Mouse (Mus musculus) B cell, adult 2 months (primary cell): ENCODE measurements around the gene Tuba1c.
"Not testable (repeated sequence)": the region's sequence is repeated elsewhere in the genome, so short reads cannot be mapped to it uniquely, and the experiment has no call there.

Experiments
- DNase-seq, 2 experiments: peaks; one replicate each; pipeline ENCODE4 v3.0.0; 2022

Tuba1c gene

GRCm38 (mm10) chr15:99032041-99032725, 2.5 kb downstream of the Tuba1c start:
- DNase-seq, result no peak

DNA sequence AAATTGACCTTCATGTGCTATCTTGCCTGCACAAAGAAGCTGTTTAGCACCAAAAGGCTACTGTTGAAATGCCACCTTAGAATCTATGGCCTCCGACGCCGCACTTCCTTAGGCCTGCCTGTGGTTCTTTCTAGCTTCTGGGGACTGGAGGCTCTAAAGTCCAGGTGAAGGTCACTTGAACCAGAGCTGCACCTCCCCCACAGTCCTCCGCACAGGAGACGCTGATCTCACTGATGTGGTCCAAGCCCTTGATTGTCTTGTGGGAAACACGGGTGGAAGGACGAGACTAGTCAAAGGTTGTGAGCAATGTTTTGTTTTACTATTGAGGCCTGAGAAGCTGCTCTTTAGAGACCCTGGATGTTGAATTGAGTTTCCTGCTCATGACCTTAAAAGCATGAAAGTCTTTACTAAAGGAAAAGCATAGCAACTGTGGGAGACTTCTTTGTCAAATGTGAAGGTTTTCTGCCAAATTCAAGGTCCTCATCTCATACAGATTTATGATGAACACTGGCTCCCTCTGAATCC, 3.1 kb downstream of the Tuba1c start:
- no peak for DNase-seq

DNA sequence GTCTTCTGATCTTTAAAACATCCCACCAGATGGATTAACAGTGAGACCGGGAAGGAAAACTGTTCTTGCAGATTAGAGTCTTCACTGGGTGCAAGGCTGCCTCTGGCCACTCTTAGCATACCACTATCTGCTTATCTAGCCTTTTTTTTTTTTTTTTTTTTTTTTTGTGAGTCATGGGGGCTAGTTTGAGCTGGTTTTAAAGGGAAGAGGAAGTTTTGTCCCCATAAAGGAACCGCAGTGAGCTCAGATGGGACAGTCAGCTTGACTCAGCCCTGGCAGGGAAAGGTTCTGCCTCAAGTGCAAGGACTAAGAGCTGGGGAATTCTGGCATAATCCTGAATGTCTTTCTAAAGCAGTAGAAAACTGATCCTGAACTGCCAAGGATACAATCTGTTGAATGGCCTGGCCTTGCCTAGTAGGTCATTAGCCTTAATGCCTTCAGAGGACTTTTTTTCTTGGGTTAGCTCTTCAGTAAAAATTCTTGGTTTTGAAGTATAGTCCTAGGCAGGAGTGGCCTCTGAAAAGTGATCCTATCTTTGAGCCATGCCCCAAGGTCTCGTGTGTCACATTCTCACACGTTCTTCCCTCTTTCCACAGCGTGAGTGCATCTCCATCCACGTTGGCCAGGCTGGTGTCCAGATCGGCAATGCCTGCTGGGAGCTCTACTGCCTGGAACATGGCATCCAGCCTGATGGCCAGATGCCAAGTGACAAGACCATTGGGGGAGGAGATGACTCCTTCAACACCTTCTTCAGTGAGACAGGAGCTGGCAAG, 4.0 kb downstream of the Tuba1c start:
- DNase-seq, result no peak

DNA sequence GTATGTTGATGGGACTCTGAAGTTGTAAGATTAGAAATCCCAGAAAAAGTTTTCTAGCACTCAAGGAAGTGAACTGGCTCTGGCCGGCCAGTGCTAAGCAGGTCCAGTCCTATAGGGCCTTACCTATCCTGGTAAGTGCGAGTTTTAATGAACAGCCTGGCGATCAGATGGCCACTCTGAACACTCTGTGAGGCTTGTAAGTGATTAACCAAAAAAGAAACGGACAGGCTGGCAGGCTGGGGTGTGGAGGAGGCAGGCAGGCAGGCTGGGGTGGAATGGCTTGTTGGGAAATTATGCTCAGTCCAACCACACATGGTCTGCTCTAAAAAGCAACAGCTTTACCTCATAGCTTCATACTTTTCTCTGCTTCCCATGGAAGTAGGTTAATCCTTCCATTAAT, 5.7 kb downstream of the Tuba1c start:
- no peak for DNase-seq

- DNase-seq, result no peak
Observed at GRCm38 (mm10) chr15:99036249-99036905, 6.7 kb downstream of the Tuba1c start.

- no peak for DNase-seq
Observed at GRCm38 (mm10) chr15:99038025-99038424, 8.3 kb downstream of the Tuba1c start.

DNA sequence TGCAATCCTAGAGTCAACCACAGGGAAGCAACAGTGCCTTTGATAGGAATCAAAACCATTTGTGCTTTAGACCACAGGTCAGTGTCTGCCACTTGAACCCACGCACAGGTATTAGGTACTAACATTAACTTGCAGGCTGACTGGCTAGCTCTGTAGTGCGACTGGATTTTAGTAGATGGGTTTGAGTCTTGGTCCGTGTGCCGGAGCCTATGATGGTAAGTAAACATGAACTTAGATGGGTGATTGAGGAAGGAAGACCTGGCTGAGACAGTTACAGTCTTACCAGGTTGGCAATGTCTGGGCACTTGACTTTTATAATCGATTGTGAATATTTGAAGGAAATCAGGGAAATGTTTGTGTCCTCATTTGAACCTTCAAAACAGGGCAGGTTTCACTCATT, 9.1 kb downstream of the Tuba1c start:
- DNase-seq, result no peak

GRCm38 (mm10) chr15:99039306-99039705, 9.6 kb downstream of the Tuba1c start:
- DNase-seq, result no peak

GRCm38 (mm10) chr15:99039996-99040919, 10.6 kb downstream of the Tuba1c start:
- no peak for DNase-seq

- DNase-seq, result no peak
Observed at GRCm38 (mm10) chr15:99040920-99041856, 11.5 kb downstream of the Tuba1c start.

DNA sequence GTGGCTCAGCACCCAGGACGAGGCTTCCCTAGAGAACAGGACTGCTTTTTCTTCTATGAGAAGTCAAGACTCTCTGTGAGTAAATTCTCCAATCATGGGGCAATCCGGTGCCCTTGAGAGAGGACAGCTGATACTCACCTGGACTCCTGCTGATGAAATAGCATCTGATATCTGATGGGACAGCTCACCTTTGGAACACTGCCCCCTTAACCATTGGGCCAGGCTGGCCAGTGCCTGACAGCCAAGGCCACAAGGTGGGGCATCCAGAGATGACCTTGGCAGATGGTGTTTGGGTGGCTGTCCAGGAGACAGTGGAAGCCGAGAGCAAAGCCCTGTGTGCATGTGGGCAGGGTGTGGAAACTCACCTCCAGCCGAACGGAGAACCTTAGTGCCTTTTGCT, 12.6 kb downstream of the Tuba1c start:
- DNase-seq, result no peak

GRCm38 (mm10) chr15:99044854-99045253, 15.2 kb downstream of the Tuba1c start:
- no peak for DNase-seq

DNA sequence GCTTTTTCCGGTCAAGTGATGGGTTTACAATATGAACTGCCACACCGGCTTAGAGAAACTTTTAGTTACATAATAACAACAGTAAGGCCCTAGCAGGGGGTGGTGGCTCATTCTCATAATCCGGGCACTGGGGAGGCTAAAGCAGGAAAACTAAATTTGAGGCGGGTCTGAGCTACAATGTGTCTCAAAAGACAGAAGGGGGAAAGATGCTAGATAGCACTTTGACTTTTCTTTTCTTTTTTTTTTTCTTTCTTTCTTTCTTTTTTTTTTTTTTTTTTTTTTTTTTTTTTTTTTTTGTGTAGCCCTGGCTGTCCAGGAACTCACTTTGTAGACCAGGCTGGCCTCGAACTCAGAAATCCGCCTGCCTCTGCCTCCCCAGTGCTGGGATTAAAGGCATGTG, 16.0 kb downstream of the Tuba1c start:
- DNase-seq, result not testable (repeated sequence)

- DNase-seq, result peak; percentile 62 to 67
Observed at GRCm38 (mm10) chr15:99049473-99050253, 20.0 kb downstream of the Tuba1c start.

DNA sequence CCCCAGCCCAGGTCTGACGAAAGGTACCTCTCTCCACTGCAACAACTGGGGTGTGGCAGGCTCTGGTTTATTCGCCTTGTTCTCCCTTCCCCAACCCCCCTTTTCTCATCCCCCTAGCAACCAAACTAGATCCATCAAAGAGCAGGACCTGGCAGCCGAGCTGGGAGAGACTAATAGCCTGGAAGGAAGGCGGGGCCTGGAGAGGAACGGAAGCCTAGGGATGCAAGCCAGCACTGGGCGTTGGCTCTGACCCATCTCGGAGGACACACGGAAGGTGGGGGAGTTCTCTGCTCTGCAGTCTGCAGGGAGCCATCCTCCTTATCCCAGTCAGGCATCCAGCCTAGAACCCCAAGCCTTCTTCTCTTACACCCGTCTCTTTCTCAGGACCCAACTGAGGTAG, 23.7 kb downstream of the Tuba1c start:
- no peak for DNase-seq

DNA sequence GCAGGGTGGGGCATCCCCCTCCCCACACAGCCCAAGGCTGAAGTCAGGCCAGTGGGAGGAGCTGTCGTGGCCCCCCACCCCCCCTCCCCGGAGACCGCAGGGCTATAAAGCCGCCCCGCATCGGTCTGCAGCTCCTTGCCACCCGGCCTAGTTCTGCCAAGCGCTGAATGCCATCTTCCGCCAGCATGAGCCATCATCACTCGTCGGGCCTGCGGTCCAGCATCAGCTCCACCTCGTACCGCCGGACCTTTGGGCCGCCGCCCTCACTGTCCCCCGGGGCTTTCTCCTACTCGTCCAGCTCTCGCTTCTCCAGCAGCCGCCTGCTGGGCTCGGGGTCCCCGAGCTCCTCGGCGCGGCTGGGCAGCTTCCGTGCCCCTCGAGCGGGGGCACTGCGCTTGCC, 25.3 kb downstream of the Tuba1c start, which contains the start of gene Prph:
Gene Prph, plus strand, starts transcription at position 135 of the 400 bp plus-strand sequence.
- DNase-seq, result no peak

DNA sequence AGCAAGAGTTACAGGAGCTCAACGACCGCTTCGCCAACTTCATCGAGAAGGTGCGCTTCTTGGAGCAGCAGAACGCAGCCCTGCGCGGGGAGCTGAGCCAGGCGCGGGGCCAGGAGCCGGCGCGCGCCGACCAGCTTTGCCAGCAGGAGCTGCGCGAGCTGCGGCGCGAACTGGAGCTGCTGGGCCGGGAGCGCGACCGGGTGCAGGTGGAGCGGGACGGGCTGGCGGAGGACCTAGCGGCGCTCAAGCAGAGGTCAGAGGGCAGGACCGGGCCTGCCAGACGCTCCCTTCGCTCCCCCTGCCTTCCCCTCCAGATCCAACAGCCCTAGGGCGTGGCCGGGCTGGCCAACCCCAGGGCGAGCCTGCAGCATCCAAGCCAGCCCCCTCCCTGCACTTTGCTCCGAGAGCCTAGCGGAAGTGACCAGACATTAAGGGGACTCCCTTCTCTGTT, 25.8 kb downstream of the Tuba1c start:
- DNase-seq, result no peak

DNA sequence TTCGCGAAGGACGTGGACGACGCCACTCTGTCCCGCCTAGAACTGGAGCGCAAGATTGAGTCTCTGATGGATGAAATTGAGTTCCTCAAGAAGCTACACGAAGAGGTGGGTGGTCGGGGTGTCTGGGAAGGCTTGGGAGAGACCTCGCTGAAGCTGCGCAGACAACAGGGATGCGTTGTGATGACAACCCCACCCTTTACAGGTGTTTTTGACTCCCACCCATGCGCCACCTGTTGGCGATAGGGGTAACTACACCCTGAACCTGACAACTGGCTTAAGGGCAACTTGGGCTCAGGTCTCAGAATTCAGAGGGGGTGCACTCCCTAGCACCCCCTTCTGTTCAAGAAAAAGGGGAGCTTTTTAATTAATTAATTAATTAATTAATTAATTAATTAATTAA, 26.6 kb downstream of the Tuba1c start:
- DNase-seq, result peak; percentile 73 to 74

- DNase-seq, result no peak
Observed at GRCm38 (mm10) chr15:99065557-99066165, 36.0 kb downstream of the Tuba1c start.

GRCm38 (mm10) chr15:99071988-99072387, 42.3 kb downstream of the Tuba1c start:
- DNase-seq, result no peak
